Mouse (Mus musculus) brain, embryonic 14.5 days (tissue): ENCODE measurements around the gene Rxra.

Source experiments
- CTCF ChIP-seq: fragments of 200-500 bp; IDR thresholded peaks from 2 replicates; pipeline ENCODE4 v1.5.1; 2012; ENCODE audit warnings: inconsistent platforms, mild to moderate bottlenecking, moderate library complexity, borderline replicate concordance; ENCODE audit not compliant: insufficient read depth, insufficient read length; ENCODE audit errors: extremely low read depth
- POLR2A ChIP-seq: fragments of 200-500 bp; IDR thresholded peaks from 2 replicates; pipeline ENCODE4 v1.6.1; 2012; ENCODE audit warnings: mild to moderate bottlenecking, inconsistent platforms, borderline replicate concordance; ENCODE audit not compliant: poor library complexity, insufficient read depth, insufficient read length, severe bottlenecking; ENCODE audit errors: extremely low read depth

GRCm38 (mm10) chr2:27654321-27655232, 21.7 kb upstream of the Rxra start:
- no peak for TF ChIP-seq CTCF
- no peak for TF ChIP-seq POLR2A
